Mouse (Mus musculus) stomach, postnatal 0 days (tissue): ENCODE measurements at regions not wholly inside any gene's neighbourhood (a gene's known extent, or its start where the extent isn't known, plus 50 kb on each side); places are given as distances from the start of the nearest gene placed in this dataset.

Experiments
- CTCF ChIP-seq: IDR thresholded peaks from 2 replicates; pipeline ENCODE4 v1.5.1; 2016; ENCODE audit warnings: antibody characterized with exemption, low read depth, mild to moderate bottlenecking, moderate library complexity
- EP300 ChIP-seq: optimal IDR thresholded peaks from 2 replicates; pipeline ENCODE3; 2016; ENCODE audit warnings: antibody characterized with exemption

- TF ChIP-seq CTCF (no peak), EP300 (no peak)
These were observed 609.3 kb downstream of the Adgrl2 start for GRCm38 (mm10) chr3:148381057-148381456.
